Mouse (Mus musculus): Measurements from ENCODE around the gene Gm20388. TPM values are rescaled to one million over a fixed set of nuclear protein-coding genes. Genes with fewer than 3 reads are reported as not detected.
A peak's percentile ranks its signal among the peaks of the same experiment; 100 is the strongest.

The Gm20388 gene
- polyA plus RNA-seq, 1 experiment, result 59.3 TPM

- no peak for DNase-seq (ENCODE audit: low read depth)
- TF ChIP-seq POLR2A (IDR thresholded peaks at IDR 0.05; ENCODE audit: borderline replicate concordance, extremely low read depth, insufficient read depth, insufficient read length, poor library complexity, severe bottlenecking), result no peak
- no peak for TF ChIP-seq CTCF (IDR thresholded peaks at IDR 0.05; ENCODE audit: borderline replicate concordance, extremely low read depth, insufficient read depth, insufficient read length)
Observed at GRCm38 (mm10) chr8:122306660-122307399, 2396.2 kb downstream of the Gm20388 start.

GRCm38 (mm10) chr8:122307836-122308235 lies 2397.2 kb downstream of the Gm20388 start:
- peak; percentile 81 for DNase-seq (ENCODE audit: low read depth)
- TF ChIP-seq CTCF (IDR thresholded peaks at IDR 0.05; ENCODE audit: borderline replicate concordance, extremely low read depth, insufficient read depth, insufficient read length) (no peak), POLR2A (IDR thresholded peaks at IDR 0.05; ENCODE audit: borderline replicate concordance, extremely low read depth, insufficient read depth, insufficient read length, poor library complexity, severe bottlenecking) (no peak)

- TF ChIP-seq POLR2A (IDR thresholded peaks at IDR 0.05; ENCODE audit: borderline replicate concordance, extremely low read depth, insufficient read depth, insufficient read length, poor library complexity, severe bottlenecking), result no peak
- TF ChIP-seq CTCF (IDR thresholded peaks at IDR 0.05; ENCODE audit: borderline replicate concordance, extremely low read depth, insufficient read depth, insufficient read length), result no peak
Observed at GRCm38 (mm10) chr8:122309272-122309671, 2398.6 kb downstream of the Gm20388 start.

GRCm38 (mm10) chr8:122311115-122311514 lies 2400.5 kb downstream of the Gm20388 start:
- no peak for DNase-seq (ENCODE audit: low read depth)
- no peak for TF ChIP-seq POLR2A (IDR thresholded peaks at IDR 0.05; ENCODE audit: borderline replicate concordance, extremely low read depth, insufficient read depth, insufficient read length, poor library complexity, severe bottlenecking)
- no peak for TF ChIP-seq CTCF (IDR thresholded peaks at IDR 0.05; ENCODE audit: borderline replicate concordance, extremely low read depth, insufficient read depth, insufficient read length)

More at GRCm38 (mm10) chr8:122309272-122309671, 2398.6 kb downstream of the Gm20388 start:
- DNase-seq (ENCODE audit: low read depth), result no peak

- no peak for DNase-seq (ENCODE audit: low read depth)
- no peak for TF ChIP-seq CTCF (IDR thresholded peaks at IDR 0.05; ENCODE audit: borderline replicate concordance, extremely low read depth, insufficient read depth, insufficient read length)
- no peak for TF ChIP-seq POLR2A (IDR thresholded peaks at IDR 0.05; ENCODE audit: borderline replicate concordance, extremely low read depth, insufficient read depth, insufficient read length, poor library complexity, severe bottlenecking)
Observed at GRCm38 (mm10) chr8:122312553-122312952, 2401.9 kb downstream of the Gm20388 start.

- no peak for DNase-seq (ENCODE audit: low read depth)
- TF ChIP-seq POLR2A (IDR thresholded peaks at IDR 0.05; ENCODE audit: borderline replicate concordance, extremely low read depth, insufficient read depth, insufficient read length, poor library complexity, severe bottlenecking) (no peak), CTCF (IDR thresholded peaks at IDR 0.05; ENCODE audit: borderline replicate concordance, extremely low read depth, insufficient read depth, insufficient read length) (no peak)
Observed at GRCm38 (mm10) chr8:122313310-122313709, 2402.7 kb downstream of the Gm20388 start.

GRCm38 (mm10) chr8:122314899-122315496 lies 2404.4 kb downstream of the Gm20388 start:
- DNase-seq (ENCODE audit: low read depth), result no peak
- TF ChIP-seq POLR2A (IDR thresholded peaks at IDR 0.05; ENCODE audit: borderline replicate concordance, extremely low read depth, insufficient read depth, insufficient read length, poor library complexity, severe bottlenecking) (no peak), CTCF (IDR thresholded peaks at IDR 0.05; ENCODE audit: borderline replicate concordance, extremely low read depth, insufficient read depth, insufficient read length) (no peak)

- DNase-seq (ENCODE audit: low read depth), result no peak
- TF ChIP-seq POLR2A (IDR thresholded peaks at IDR 0.05; ENCODE audit: borderline replicate concordance, extremely low read depth, insufficient read depth, insufficient read length, poor library complexity, severe bottlenecking) (no peak), CTCF (IDR thresholded peaks at IDR 0.05; ENCODE audit: borderline replicate concordance, extremely low read depth, insufficient read depth, insufficient read length) (no peak)
Observed at GRCm38 (mm10) chr8:122316402-122316801, 2405.8 kb downstream of the Gm20388 start.

GRCm38 (mm10) chr8:122317918-122318475 lies 2407.4 kb downstream of the Gm20388 start:
- DNase-seq (ENCODE audit: low read depth), result no peak
- TF ChIP-seq POLR2A (IDR thresholded peaks at IDR 0.05; ENCODE audit: borderline replicate concordance, extremely low read depth, insufficient read depth, insufficient read length, poor library complexity, severe bottlenecking) (no peak), CTCF (IDR thresholded peaks at IDR 0.05; ENCODE audit: borderline replicate concordance, extremely low read depth, insufficient read depth, insufficient read length) (no peak)

- TF ChIP-seq POLR2A (IDR thresholded peaks at IDR 0.05; ENCODE audit: borderline replicate concordance, extremely low read depth, insufficient read depth, insufficient read length, poor library complexity, severe bottlenecking) (no peak), CTCF (IDR thresholded peaks at IDR 0.05; ENCODE audit: borderline replicate concordance, extremely low read depth, insufficient read depth, insufficient read length) (no peak)
- DNase-seq (ENCODE audit: low read depth), result no peak
Observed at GRCm38 (mm10) chr8:122319045-122319707, 2408.5 kb downstream of the Gm20388 start.

GRCm38 (mm10) chr8:122319708-122320075 lies 2409.1 kb downstream of the Gm20388 start:
- DNase-seq (ENCODE audit: low read depth), result no peak
- no peak for TF ChIP-seq POLR2A (IDR thresholded peaks at IDR 0.05; ENCODE audit: borderline replicate concordance, extremely low read depth, insufficient read depth, insufficient read length, poor library complexity, severe bottlenecking)
- no peak for TF ChIP-seq CTCF (IDR thresholded peaks at IDR 0.05; ENCODE audit: borderline replicate concordance, extremely low read depth, insufficient read depth, insufficient read length)

Data from brain, embryonic 14.5 days (tissue).